9 mouse cellular contexts compared by ENCODE assay signal in the genomic region with DNA sequence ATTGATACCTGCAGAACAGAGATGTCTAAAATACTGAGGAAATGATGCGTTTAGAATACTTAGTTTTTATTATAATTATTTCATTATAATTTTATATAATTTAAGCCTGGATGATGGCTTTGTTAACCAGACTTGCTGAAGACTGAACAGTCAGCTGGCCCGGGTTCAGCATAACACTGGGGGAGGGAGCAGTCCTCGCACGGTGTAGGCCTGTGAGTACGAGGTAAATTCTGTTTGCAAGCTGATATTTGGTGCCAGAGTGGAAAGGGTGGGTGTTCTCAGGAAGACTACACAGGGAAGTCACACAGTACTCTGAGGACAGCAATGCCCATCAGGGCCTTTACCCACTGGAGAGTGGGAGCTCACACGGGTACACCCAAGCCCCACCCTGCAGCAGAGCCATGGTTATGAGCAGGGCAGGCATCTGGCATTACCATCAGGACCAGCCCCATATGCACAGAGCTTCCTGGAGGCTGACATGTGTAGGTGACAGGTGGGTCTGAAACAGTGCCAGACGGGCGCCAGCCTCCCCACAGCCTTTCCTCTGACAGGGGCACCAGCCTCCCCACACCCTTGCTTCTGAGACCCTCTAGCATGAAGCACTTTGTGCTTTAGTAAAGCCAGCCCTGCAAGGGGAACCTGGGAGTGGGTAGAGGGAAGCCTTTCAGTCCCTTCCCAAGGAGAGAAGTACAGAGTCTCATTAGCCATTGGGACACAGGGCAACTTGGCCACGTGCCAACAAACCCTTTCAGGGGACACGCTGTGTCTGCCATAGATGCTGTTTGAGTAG. TPM values are rescaled to one million over a fixed set of nuclear protein-coding genes. Genes with fewer than 3 reads are reported as not detected.
DNase-seq lines count a peak whose midpoint lies in the region; ATAC-seq lines count a peak whose summit lies in the region.
"Had no signal": no experiment of that assay in that cellular context is flagged by ENCODE, and none has a peak within 500 bp of the region (broad histone marks: within the 10 kb centered on the region; RNA-seq: fewer than 3 reads in every experiment).

No protein-coding gene starts in this region.

- no peak overlapping the region for H3K9ac ChIP-seq in hindbrain, embryonic 12.5 days
- no peak overlapping the region for H3K9ac ChIP-seq in hindbrain, embryonic 16.5 days (ENCODE audit: low read depth, low read length)
- H3K9ac ChIP-seq in forebrain, embryonic 15.5 days (replicated peaks) = no peak overlapping the region

- 0 out of 2 replicates have a peak overlapping the region, but pooled peaks have one; percentile 3 for H3K4me2 ChIP-seq in hindbrain, embryonic 12.5 days (replicated peaks)
- no peak overlapping the region for H3K4me2 ChIP-seq in hindbrain, embryonic 16.5 days (ENCODE audit: low read length)
- H3K4me2 ChIP-seq in forebrain, embryonic 15.5 days (replicated peaks) = no peak overlapping the region

- no peak overlapping the region for H3K27ac ChIP-seq in hindbrain, embryonic 12.5 days
- H3K27ac ChIP-seq in hindbrain, embryonic 16.5 days (ENCODE audit: low read depth, low read length) = no peak overlapping the region
- peak overlapping the region; percentile 42 for H3K27ac ChIP-seq in forebrain, embryonic 15.5 days (replicated peaks)

- H3K9me3 ChIP-seq in hindbrain, embryonic 12.5 days (replicated peaks) = no peaks in the 10 kb centered on the region
- no peaks in the 10 kb centered on the region for H3K9me3 ChIP-seq in hindbrain, embryonic 16.5 days (ENCODE audit: control insufficient read depth, low read length)
- no peaks in the 10 kb centered on the region for H3K9me3 ChIP-seq in forebrain, embryonic 15.5 days

- no peaks in the 10 kb centered on the region for H3K36me3 ChIP-seq in hindbrain, embryonic 12.5 days
- no peaks in the 10 kb centered on the region for H3K36me3 ChIP-seq in hindbrain, embryonic 16.5 days (ENCODE audit: control insufficient read depth, insufficient read depth, low read length)
- no peaks in the 10 kb centered on the region for H3K36me3 ChIP-seq in forebrain, embryonic 15.5 days

- H3K4me1 ChIP-seq in hindbrain, embryonic 12.5 days = peaks cover 64% of the 10 kb centered on the region
- H3K4me1 ChIP-seq in hindbrain, embryonic 16.5 days (ENCODE audit: control insufficient read depth, insufficient read depth, low read depth, low read length) = peaks cover 43% of the 10 kb centered on the region
- H3K4me1 ChIP-seq in forebrain, embryonic 15.5 days = peaks cover 65% of the 10 kb centered on the region

- H3K27me3 ChIP-seq in hindbrain, embryonic 12.5 days = peaks cover 93% of the 10 kb centered on the region
- H3K27me3 ChIP-seq in hindbrain, embryonic 16.5 days (replicated peaks; ENCODE audit: control insufficient read depth, insufficient read depth, low read length) = 0 out of 2 replicates have a peak, but pooled peaks cover 4% of the 10 kb centered on the region
- H3K27me3 ChIP-seq in forebrain, embryonic 15.5 days = peaks cover 29% of the 10 kb centered on the region

- WGBS in hindbrain, embryonic 12.5 days = 55% methylated on average over 10 of the region's 10 CpGs
- 40% methylated on average over 10 of the region's 10 CpGs for WGBS in hindbrain, embryonic 16.5 days
- 26% methylated on average over 10 of the region's 10 CpGs for WGBS in forebrain, embryonic 15.5 days

- no peak overlapping the region for H3K4me3 ChIP-seq in hindbrain, embryonic 12.5 days
- H3K4me3 ChIP-seq in hindbrain, embryonic 16.5 days (ENCODE audit: low read length) = no peak overlapping the region
- H3K4me3 ChIP-seq in forebrain, embryonic 15.5 days = no peak overlapping the region

- peak; percentile 48 for DNase-seq in right cerebral cortex, postnatal 4 days
- DNase-seq in right cerebral cortex, postnatal 10 days (ENCODE audit: low spot score in 2 of 2) = no peak
- no peak for DNase-seq in thymus, postnatal 14 days
- DNase-seq in frontal cortex, adult 2 months (ENCODE audit: extremely low spot score in 1 of 2, low spot score in 1 of 2) = no peak
- DNase-seq: kidney, postnatal 36 days; lung, postnatal 10 days had no signal

- ATAC-seq in hindbrain, embryonic 12.5 days (ENCODE audit: low FRiP score) = no peak
- ATAC-seq in hindbrain, embryonic 16.5 days = no peak
- ATAC-seq in forebrain, embryonic 15.5 days (replicated peaks) = peak; percentile 46

RNA-seq across cellular contexts. Expression of a gene that starts 3.2 kb away (rescaled TPM):
- 14.8 and 15.2 TPM in 2 replicates for polyA plus RNA-seq in hindbrain, embryonic 12.5 days (2016; fragmentation: Nextera tagmentation; extraction: Ambion mirVana)
- 15.6 and 22.4 TPM in 2 replicates for polyA plus RNA-seq in hindbrain, embryonic 16.5 days (2015; fragmentation: Nextera tagmentation; extraction: Ambion mirVana)
- 9.0 and 10.2 TPM in 2 replicates for polyA plus RNA-seq in forebrain, embryonic 15.5 days (2015; fragmentation: Nextera tagmentation; extraction: Ambion mirVana)
- 84.6 and 86.3 TPM in 2 replicates for polyA plus RNA-seq in frontal cortex, adult 2 months (2012; rRNA removed)

RNA-seq across cellular contexts. Expression of a gene that starts 52.0 kb away (rescaled TPM):
- 17.4 and 18.3 TPM in 2 replicates for polyA plus RNA-seq in hindbrain, embryonic 12.5 days (2016; fragmentation: Nextera tagmentation; extraction: Ambion mirVana)
- 8.5 and 10.1 TPM in 2 replicates for polyA plus RNA-seq in hindbrain, embryonic 16.5 days (2015; fragmentation: Nextera tagmentation; extraction: Ambion mirVana)
- polyA plus RNA-seq in forebrain, embryonic 15.5 days (2015; fragmentation: Nextera tagmentation; extraction: Ambion mirVana) = 12.0 and 13.3 TPM in 2 replicates
- 36.0 and 38.6 TPM in 2 replicates for polyA plus RNA-seq in frontal cortex, adult 2 months (2012; rRNA removed)

RNA-seq across cellular contexts. Expression of a gene that starts 59.6 kb away (rescaled TPM):
- 22.2 and 24.9 TPM in 2 replicates for polyA plus RNA-seq in hindbrain, embryonic 12.5 days (2016; fragmentation: Nextera tagmentation; extraction: Ambion mirVana)
- polyA plus RNA-seq in hindbrain, embryonic 16.5 days (2015; fragmentation: Nextera tagmentation; extraction: Ambion mirVana) = 15.1 and 17.1 TPM in 2 replicates
- 17.3 and 18.5 TPM in 2 replicates for polyA plus RNA-seq in forebrain, embryonic 15.5 days (2015; fragmentation: Nextera tagmentation; extraction: Ambion mirVana)
- 21.3 and 21.9 TPM in 2 replicates for polyA plus RNA-seq in frontal cortex, adult 2 months (2012; rRNA removed)
